Mouse (Mus musculus) heart, adult 2 months (tissue): Measurements from ENCODE around the gene Tbc1d9. TPM values are rescaled to one million over a fixed set of nuclear protein-coding genes. Genes with fewer than 3 reads are reported as not detected.
"Not testable (repeated sequence)": the region's sequence is repeated elsewhere in the genome, so short reads cannot be mapped to it uniquely, and the experiment has no call there.

ENCODE experiments used
- DNase-seq, 2 experiments: peaks; one replicate each; pipeline ENCODE4 v3.0.0; 2021
- H3K27ac ChIP-seq: fragments of 200-600 bp; 2 replicates; pipeline ENCODE4 v1.8.1; 2022
- H3K27me3 ChIP-seq: fragments of 200-500 bp; 2 replicates; pipeline ENCODE4 v1.6.1; 2012; ENCODE audit warnings: mild to moderate bottlenecking, low read length, inconsistent platforms, mixed read lengths; ENCODE audit not compliant: control insufficient read depth, insufficient read depth
- H3K36me3 ChIP-seq: fragments of 200-500 bp; 2 replicates; pipeline ENCODE4 v1.6.1; 2012; ENCODE audit warnings: low read length, inconsistent platforms; ENCODE audit not compliant: control insufficient read depth, insufficient read depth
- H3K4me1 ChIP-seq: fragments of 200-500 bp; 2 replicates; pipeline ENCODE4 v1.6.1; 2011; ENCODE audit warnings: low read length; ENCODE audit not compliant: control insufficient read depth, insufficient read depth
- H3K4me3 ChIP-seq: fragments of 200-600 bp; 2 replicates; pipeline ENCODE4 v1.8.1; 2022
- H3K79me2 ChIP-seq: fragments of 200-500 bp; replicated peaks from 2 replicates; pipeline ENCODE4 v1.6.1; 2012; ENCODE audit warnings: mild to moderate bottlenecking, inconsistent platforms, low read length, moderate library complexity, mixed read lengths; ENCODE audit not compliant: control insufficient read depth, insufficient read depth
- H3K9ac ChIP-seq: fragments of 200-500 bp; 2 replicates; pipeline ENCODE4 v1.6.1; 2012; ENCODE audit warnings: low read depth, mild to moderate bottlenecking, control low read depth, inconsistent platforms, low read length, mixed read lengths
- CTCF ChIP-seq: fragments of 200-600 bp; IDR thresholded peaks from 2 replicates; pipeline ENCODE4 v1.8.1; 2022; ENCODE audit warnings: antibody characterized with exemption, mild to moderate bottlenecking, moderate library complexity
- EP300 ChIP-seq: fragments of 200-500 bp; IDR thresholded peaks from 2 replicates; pipeline ENCODE4 v1.6.1; 2011; ENCODE audit warnings: low read depth, low read length, control low read depth; ENCODE audit not compliant: insufficient read depth
- POLR2A ChIP-seq: fragments of 200-500 bp; IDR thresholded peaks from 2 replicates; pipeline ENCODE4 v1.6.1; 2011; ENCODE audit warnings: mild to moderate bottlenecking, low read depth, low read length, control low read depth; ENCODE audit not compliant: insufficient read depth
- WGBS: fragments of 180-500 bp; shearing (Covaris S2); methylation state at CpG from one replicate; pipeline ENCODE4 v1.1.7; 2018; 5-methylcytosine and 5-hydroxymethylcytosine counted together
- intact Hi-C: fragments of 180-260 bp; cut with DNase I; formaldehyde crosslinking; loops from one replicate; pipeline ENCODE4 v1.15.1; 2025
- polyA plus RNA-seq: library from polyadenylated mRNA; depleted of rRNA; stranded (reverse); fragments of >200 nt; gene quantifications from 2 replicates; pipeline ENCODE4 v1.2.3, GENCODE M21; 2012
- total RNA-seq, 2 experiments: library from RNA; stranded (reverse); gene quantifications; 2 replicates each; pipeline ENCODE4 v1.2.3; 2021

The Tbc1d9 gene
- total and polyA plus RNA-seq, 3 experiments: 2.3 to 2.6 (median 2.4) TPM

DNA sequence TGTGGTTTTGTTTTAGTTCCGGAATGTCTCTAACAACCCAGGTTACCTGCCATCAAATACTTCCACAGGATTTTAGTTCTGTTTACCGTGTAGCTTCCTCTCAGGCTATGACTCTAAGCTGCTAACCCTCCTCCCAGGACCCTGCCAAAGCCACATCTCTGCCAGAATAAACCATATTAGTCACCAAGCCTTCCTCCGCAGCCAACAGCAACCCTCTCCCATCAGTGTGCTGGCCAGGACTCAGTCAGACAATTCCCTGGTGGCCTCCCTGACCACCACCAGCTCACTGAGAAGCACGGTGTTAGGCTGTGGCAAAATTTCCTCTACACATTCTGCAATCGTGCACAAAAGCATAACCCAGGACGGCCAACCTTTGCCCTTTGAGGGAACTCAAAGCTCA is 113.3 kb downstream of the Tbc1d9 start:
- intact Hi-C loops: no loop called here
- WGBS: 74% methylated on average over 6 of the region's 6 CpGs

DNA sequence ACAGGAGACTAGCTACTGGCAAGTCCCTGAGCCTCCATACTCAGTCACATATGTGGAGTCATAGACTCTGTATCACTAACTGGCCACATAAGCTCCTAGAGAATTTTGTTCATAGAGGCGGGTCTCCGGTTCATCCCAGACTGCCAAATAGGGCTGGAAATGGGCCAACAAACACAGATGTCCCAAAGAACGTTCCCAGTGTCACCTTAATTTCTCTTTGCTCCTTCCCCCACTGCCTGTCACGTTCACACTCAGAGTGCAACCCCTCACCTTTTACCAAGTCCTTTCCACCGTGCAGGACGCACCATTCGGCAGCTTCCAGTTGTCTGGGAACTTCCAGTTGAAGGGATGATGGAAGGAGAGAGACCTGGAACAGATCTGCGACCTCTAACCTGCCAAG is 120.2 kb downstream of the Tbc1d9 start:
- Histone ChIP-seq H3K4me1 (no peaks in the 10 kb centered on the region), H3K27me3 (no peaks in the 10 kb centered on the region), H3K79me2 (no peaks in the 10 kb centered on the region), H3K4me3 (no peak overlapping the region), H3K27ac (no peak overlapping the region), H3K9ac (no peak overlapping the region), H3K36me3 (no peaks in the 10 kb centered on the region)
- DNase-seq: no peak
- TF ChIP-seq CTCF: no peak
- TF ChIP-seq POLR2A: no peak
- TF ChIP-seq EP300: no peak
- 61% methylated on average over 8 of the region's 8 CpGs for WGBS
- intact Hi-C loops: no loop called here

More for the DNA sequence above, 113.3 kb downstream of the Tbc1d9 start:
- H3K27me3 ChIP-seq: no peaks in the 10 kb centered on the region
- DNase-seq: peak; percentile 26 to 53
- no peaks in the 10 kb centered on the region for H3K4me1 ChIP-seq
- no peak overlapping the region for H3K27ac ChIP-seq
- H3K36me3 ChIP-seq: no peaks in the 10 kb centered on the region
- H3K4me3 ChIP-seq: no peak overlapping the region
- H3K79me2 ChIP-seq: no peaks in the 10 kb centered on the region
- no peak overlapping the region for H3K9ac ChIP-seq
- TF ChIP-seq POLR2A (no peak), EP300 (no peak), CTCF (no peak)

DNA sequence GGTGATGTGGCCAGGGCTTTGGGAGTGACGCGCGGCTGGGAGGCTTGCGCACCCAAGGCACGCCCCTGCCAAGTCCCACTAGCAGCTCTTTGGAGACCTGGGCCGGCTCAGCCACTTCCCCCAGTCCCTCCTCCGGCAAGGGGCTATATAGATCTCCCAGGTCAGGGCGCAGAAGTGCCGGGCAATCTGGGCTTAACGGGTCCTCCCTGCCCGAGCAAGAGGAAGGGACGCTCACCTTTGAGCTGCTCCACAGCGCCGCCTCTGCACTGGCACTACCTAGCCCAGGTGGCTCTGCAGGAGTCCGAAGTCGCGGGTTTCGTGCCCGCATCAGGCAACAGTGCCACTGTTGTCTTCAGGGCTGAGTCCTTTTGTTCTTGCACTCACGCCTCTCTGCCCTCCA is 125.0 kb downstream of the Tbc1d9 start, which contains the start of gene Ucp1:
Ucp1 (plus strand) TSS at position 177 of the 400 bp plus-strand sequence.
- WGBS: 4% methylated on average over 20 of the region's 20 CpGs
- H3K36me3 ChIP-seq: no peaks in the 10 kb centered on the region
- intact Hi-C loops: no loop called here
- no peaks in the 10 kb centered on the region for H3K79me2 ChIP-seq
- H3K27me3 ChIP-seq: no peaks in the 10 kb centered on the region
- no peaks in the 10 kb centered on the region for H3K4me1 ChIP-seq
- DNase-seq: no peak
- H3K4me3 ChIP-seq: no peak within 1 kb of the TSS
- H3K27ac ChIP-seq: no peak within 1 kb of the TSS
- H3K9ac ChIP-seq: no peak within 1 kb of the TSS
- TF ChIP-seq EP300: no peak
- TF ChIP-seq POLR2A: no peak
- TF ChIP-seq CTCF: no peak

DNA sequence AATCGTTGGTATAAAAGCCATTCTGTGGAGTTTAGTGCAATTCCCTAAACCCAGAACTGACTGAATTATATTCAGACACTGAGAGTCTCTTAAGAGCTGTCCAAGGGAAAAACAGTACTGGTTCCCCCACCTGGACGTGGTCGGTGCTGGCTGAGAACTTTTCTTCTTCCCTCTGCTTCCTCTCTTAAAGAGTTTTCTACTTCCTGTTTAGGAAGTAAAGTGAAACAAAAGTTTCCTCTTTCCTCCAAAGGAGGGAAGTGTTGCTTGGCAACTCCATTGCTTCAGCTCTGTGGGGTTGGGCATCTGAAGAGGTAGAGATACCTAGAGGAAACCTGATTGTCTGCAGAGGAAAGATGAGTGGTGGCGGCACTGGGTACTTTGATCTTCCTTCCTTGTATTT is 132.2 kb downstream of the Tbc1d9 start:
- no peak overlapping the region for H3K4me3 ChIP-seq
- TF ChIP-seq CTCF: no peak
- no peak for TF ChIP-seq EP300
- no peaks in the 10 kb centered on the region for H3K4me1 ChIP-seq
- H3K27me3 ChIP-seq: no peaks in the 10 kb centered on the region
- intact Hi-C loops: no loop called here
- no peak overlapping the region for H3K27ac ChIP-seq
- DNase-seq: no peak
- H3K79me2 ChIP-seq: no peaks in the 10 kb centered on the region
- 43% methylated on average over 4 of the region's 4 CpGs for WGBS
- H3K9ac ChIP-seq: no peak overlapping the region
- no peaks in the 10 kb centered on the region for H3K36me3 ChIP-seq

DNA sequence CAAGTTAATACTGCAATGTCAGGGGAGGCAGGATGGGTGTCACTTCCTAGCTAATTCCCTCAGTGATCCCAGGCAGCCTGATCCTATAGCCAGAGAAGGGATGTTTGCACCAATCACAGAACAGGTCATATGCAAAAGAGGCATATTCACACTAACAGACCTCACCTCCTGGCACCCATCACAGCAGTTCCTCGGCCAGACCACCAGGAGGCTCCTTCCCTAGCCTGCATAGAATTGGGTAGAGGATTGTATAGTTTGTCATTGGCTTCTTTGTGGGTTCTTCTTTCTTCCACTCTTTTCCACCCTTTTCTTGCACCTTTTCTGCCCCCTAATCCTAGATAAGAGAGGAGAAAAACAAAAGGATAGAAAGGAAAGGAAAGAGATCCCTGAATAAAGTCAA is 135.0 kb downstream of the Tbc1d9 start:
- WGBS: 53% methylated on average over 1 of the region's 1 CpGs
- intact Hi-C loops: no loop called here
- Histone ChIP-seq H3K4me1 (no peaks in the 10 kb centered on the region), H3K4me3 (no peak overlapping the region), H3K36me3 (no peaks in the 10 kb centered on the region), H3K79me2 (no peaks in the 10 kb centered on the region), H3K27ac (no peak overlapping the region), H3K9ac (no peak overlapping the region), H3K27me3 (no peaks in the 10 kb centered on the region)
- no peak for TF ChIP-seq POLR2A
- peak; percentile 59 for TF ChIP-seq CTCF
- TF ChIP-seq EP300: no peak
- no peak for DNase-seq

DNA sequence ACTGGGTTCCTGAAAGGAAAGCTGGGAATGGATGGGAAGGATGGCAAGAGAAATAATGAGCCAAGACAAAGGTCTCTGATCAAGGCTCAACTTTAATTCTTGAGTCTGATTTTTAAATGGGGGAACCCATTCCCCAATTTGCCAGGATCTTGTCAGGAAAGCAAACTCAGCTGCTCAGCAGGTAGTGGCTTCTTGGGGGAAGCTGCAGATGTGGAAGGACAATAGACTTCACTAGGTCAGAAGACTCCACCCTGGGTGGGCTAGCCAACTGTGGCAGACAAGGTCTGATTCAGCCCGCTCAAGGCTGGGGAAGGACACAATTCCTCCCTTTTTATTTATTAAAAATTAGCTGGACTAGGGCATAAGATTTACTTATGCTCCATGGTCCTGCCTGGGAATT is 139.8 kb downstream of the Tbc1d9 start:
- TF ChIP-seq CTCF: no peak
- no peak for TF ChIP-seq POLR2A
- no peak for TF ChIP-seq EP300
- 88% methylated on average over 1 of the region's 1 CpGs for WGBS

DNA sequence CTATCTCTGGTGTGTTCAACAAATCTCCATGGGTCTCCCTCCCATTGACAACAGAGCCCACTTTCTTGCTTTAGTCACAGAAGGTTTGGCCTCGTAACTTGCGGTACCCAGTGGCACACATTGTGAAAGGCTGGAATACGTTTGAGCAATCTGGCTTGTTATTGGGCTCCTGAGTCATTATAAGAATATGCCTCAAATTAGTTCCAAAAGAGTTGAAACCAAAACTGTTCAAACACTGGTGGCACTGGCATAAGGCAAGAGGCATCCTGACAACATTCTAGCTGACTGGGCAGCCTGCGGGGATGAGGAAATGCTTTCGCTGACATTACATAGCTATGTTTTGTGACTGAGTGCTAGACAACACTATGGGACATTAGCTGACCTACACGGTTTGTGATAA is 144.7 kb downstream of the Tbc1d9 start:
- no peaks in the 10 kb centered on the region for H3K36me3 ChIP-seq
- H3K79me2 ChIP-seq: no peaks in the 10 kb centered on the region
- intact Hi-C loops: no loop called here
- H3K27me3 ChIP-seq: no peaks in the 10 kb centered on the region
- H3K4me3 ChIP-seq: no peak overlapping the region
- no peak for DNase-seq
- no peak overlapping the region for H3K27ac ChIP-seq
- H3K4me1 ChIP-seq: no peaks in the 10 kb centered on the region
- H3K9ac ChIP-seq: no peak overlapping the region
- TF ChIP-seq CTCF (no peak), POLR2A (no peak), EP300 (no peak)
- 84% methylated on average over 6 of the region's 6 CpGs for WGBS

More for the DNA sequence above, 139.8 kb downstream of the Tbc1d9 start:
- intact Hi-C loops: loop anchor here (1.0 kb wide), 1 partner anchor 29 kb away; no protein-coding TSS in a partner anchor
- H3K4me1 ChIP-seq: no peaks in the 10 kb centered on the region
- no peak for DNase-seq
- no peak overlapping the region for H3K27ac ChIP-seq
- H3K79me2 ChIP-seq: no peaks in the 10 kb centered on the region
- no peak overlapping the region for H3K4me3 ChIP-seq
- H3K36me3 ChIP-seq: no peaks in the 10 kb centered on the region
- H3K27me3 ChIP-seq: no peaks in the 10 kb centered on the region
- H3K9ac ChIP-seq: no peak overlapping the region

DNA sequence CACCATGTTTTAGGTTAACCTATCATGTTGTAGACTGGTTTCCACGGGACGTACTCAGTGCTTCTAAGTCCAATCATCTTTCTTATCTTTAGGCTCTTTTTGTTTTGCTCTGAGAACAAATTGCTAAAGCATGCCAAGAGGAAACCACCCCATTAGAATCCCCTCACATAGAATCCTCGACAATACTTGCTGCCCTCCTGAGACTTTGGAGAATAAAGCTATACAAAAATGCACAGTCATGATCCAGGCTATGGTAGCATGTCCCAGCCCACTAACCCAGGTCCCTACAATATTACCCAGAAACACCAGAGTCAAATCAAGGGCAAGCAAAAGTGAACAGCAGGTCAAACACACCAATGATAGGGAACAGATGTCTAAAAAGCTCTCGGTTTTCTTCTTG is 149.9 kb downstream of the Tbc1d9 start:
- H3K4me3 ChIP-seq, intact Hi-C loops, H3K27me3 ChIP-seq, H3K9ac ChIP-seq, H3K4me1 ChIP-seq, H3K79me2 ChIP-seq, H3K36me3 ChIP-seq, H3K27ac ChIP-seq, DNase-seq: not testable (repeated sequence)
- WGBS: 74% methylated on average over 4 of the region's 4 CpGs
